Mouse (Mus musculus): ENCODE measurements at regions not wholly inside any gene's neighbourhood (a gene's known extent, or its start where the extent isn't known, plus 50 kb on each side); places are given as distances from the start of the nearest gene placed in this dataset.

DNA sequence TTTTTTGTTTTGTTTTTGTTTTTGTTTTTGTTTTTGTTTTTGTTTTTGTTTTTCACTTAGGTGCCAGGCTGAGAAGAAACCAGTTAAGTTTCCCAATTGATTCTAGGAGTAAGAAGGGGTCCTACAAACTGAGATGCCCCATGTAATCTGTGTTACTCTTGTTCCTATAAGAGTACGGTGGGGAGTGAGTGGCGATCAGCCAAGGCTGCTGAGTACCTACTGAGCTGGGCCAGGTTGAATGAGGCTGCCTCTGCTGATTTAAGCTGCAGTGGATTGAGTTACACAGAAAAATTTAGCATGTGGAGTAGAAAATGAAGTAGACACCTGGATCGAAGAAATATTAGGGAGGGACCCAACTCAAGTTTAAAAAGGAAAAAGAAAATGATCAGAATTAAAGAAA lies 494.7 kb downstream of the Ncam2 start:
- DNase-seq = peak in 1 of 2 experiments; percentile 27

- DNase-seq = no peak
These were observed 502.9 kb downstream of the Ncam2 start for GRCm38 (mm10) chr16:81703419-81703818.

Measured in cerebellum, postnatal 25 days (tissue).